Mouse (Mus musculus) cortical plate, adult 2 months (tissue): ENCODE results near the gene Gipc3.
A peak's percentile ranks its signal among the peaks of the same experiment; 100 is the strongest.

ENCODE experiments used
- CTCF ChIP-seq: fragments of 200-500 bp; IDR thresholded peaks from 2 replicates; pipeline ENCODE4 v1.5.1; 2011; ENCODE audit warnings: mild to moderate bottlenecking, control low read depth, low read length; ENCODE audit not compliant: insufficient read depth; ENCODE audit errors: extremely low read depth
- POLR2A ChIP-seq: fragments of 200-500 bp; IDR thresholded peaks from 2 replicates; pipeline ENCODE4 v1.6.1; 2011; ENCODE audit warnings: mild to moderate bottlenecking, low read length, control low read depth; ENCODE audit not compliant: insufficient read depth; ENCODE audit errors: extremely low read depth

DNA sequence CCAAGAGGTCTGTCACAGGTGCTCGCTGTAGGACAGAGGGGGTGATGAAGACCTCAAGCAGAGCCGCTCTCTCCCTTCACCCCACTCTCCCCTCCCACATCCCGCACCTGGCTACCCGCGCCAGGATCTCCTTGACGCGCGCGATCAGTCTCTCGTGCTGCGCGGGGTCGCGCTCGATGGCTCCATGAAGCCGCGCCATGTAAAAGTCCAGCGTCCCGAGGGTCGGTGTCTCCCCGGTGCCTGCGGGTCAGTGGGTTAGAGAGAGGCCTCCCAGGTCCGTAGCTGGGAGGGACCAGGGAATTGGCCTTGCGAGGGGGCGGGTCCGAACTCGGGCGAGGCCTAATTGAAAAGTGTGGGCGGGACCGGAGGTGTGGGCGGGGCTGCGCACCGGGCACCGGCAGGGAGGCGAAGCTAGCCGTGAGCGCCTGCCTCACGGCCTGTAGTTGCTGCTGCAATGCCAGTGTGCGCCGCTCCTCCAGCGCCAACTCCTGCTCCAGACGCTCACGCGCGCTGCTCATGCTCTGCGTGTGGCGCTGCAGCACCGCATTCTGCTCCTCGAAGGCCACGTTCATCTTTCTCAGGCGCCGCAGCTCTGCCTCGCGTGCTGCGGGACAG is 3.5 kb upstream of the Gipc3 start:
- TF ChIP-seq CTCF = peak; percentile 5; the same call in 1 of the 2 replicates
- TF ChIP-seq POLR2A = no peak
